Mouse (Mus musculus) megakaryocyte, embryonic 14.5 days (primary cell): ENCODE data around the gene Miga2.

Experiments
- FLI1 ChIP-seq: IDR thresholded peaks from 2 replicates; pipeline ENCODE4 v1.6.1; 2012; ENCODE audit warnings: low read length, inconsistent platforms, mixed read lengths
- GATA1 ChIP-seq: IDR thresholded peaks from 3 replicates; pipeline ENCODE4 v1.6.1; 2012; ENCODE audit warnings: mixed read lengths, low read length, inconsistent platforms, borderline replicate concordance

- no peak for TF ChIP-seq GATA1
- no peak for TF ChIP-seq FLI1
Observed at GRCm38 (mm10) chr2:30408452-30409100, 44.5 kb downstream of the Miga2 start.
